Mouse (Mus musculus) cerebellum, postnatal 10 days (tissue): ENCODE measurements at regions not wholly inside any gene's neighbourhood (a gene's known extent, or its start where the extent isn't known, plus 50 kb on each side); places are given as distances from the start of the nearest gene placed in this dataset.

Experiments used
- DNase-seq, 2 experiments: peaks; one replicate each; pipeline ENCODE4 v3.0.0; 2021; ENCODE audit warnings: mixed read lengths in 2 of 2

GRCm38 (mm10) chr2:166399140-166399830, 243.8 kb upstream of the Sulf2 start:
- peak in 1 of 2 experiments; percentile 38 for DNase-seq

DNA sequence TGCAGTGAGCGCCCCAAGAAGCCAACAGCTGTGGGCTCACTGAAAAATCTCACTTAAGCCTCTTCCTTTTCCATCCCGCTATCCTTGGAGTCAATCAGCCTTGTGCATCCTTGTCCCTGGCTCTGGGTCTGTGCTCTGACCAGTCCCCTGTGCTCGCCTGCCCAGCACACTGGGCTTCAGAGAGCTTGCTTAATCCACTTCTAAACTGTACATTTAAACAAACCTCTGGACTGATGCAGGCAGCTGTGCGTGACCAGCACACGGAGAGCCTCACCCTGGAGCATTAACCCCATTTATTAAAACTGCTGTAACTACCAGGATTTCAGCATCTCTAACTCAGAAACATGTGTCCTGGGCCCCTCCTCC, 243.3 kb upstream of the Sulf2 start:
- no peak for DNase-seq

DNA sequence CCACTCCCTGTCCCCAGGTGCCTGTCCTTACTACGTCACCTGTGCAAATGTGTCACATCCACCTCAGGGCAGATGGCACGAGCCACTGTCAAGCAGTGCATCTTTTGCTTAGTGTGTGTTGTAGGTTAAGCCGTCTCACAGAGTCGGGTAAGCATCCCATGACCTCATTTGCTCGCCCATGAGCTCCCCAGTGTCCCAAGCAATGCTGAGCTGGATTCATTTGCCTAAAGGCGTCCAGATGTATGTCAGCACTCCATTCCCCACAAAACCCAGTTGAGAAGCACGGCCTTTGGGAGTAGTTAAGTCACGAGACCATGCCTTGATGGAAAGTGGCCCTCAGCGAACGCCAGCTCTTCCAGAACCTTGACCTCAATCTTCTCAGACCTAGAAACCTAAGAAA, 242.7 kb upstream of the Sulf2 start:
- DNase-seq = no peak

DNA sequence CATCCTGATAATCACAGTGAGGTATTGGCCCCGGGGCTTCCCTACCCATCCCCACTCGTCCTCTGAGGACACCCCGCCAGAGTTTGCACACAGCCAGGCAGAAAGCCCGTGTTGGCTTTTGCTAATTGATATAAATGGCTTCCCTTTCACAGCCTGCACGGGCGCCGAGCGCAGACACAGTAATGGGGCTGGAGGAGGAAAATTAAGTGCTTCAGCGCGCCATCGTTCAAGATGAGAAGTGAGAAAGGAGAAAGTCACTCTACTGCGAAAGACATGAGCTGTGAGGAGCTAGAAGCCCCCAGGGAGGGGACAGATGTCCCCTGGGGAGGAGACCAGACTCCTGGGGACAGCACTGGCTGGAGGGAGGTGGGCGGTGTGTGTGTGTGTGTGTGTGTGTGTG, 239.2 kb upstream of the Sulf2 start:
- no peak for DNase-seq

DNA sequence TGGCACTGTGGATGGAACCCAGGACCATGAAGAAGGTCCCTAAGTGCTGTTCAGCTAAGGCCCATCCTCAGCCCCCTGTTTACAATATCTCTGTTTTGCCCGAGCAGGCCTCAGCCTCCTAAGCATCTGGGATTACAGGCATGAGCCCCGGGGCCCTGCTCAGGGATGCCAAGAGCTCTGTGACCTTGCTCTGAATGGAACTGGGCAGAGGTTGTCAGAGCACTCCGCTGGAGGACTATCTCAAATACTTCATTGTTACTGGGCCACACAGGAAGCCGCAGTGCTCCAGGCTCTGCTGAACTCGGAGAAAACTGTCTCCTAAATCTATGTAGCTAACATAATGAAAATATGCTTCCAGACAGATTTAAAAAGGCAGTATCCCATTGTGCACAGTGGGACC, 235.7 kb upstream of the Sulf2 start:
- DNase-seq = no peak

DNA sequence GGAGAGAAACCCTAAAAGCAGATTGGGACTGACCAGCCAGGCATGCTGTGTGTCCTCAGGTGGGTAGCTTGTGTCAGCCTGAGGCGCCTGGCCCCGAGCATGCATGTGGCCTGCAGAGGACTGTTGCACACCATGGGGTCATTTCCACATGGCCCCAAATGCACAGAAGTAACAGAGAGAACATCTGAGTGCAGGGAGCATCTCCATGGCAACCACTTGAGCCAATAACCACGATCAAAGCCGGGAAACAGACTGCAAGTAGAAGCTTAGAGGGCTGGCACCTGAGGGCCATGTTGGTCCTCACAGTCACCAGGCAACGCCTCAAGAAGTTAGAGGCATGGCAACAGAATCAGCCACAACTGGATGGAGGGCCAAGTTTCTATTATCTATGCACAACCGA, 232.6 kb upstream of the Sulf2 start:
- no peak for DNase-seq

- DNase-seq = peak; percentile 45 to 66
Observed at GRCm38 (mm10) chr2:166386817-166387216, 231.4 kb upstream of the Sulf2 start.

- DNase-seq = no peak
Observed at GRCm38 (mm10) chr2:166384583-166384982, 229.1 kb upstream of the Sulf2 start.

GRCm38 (mm10) chr2:166383356-166383755, 227.9 kb upstream of the Sulf2 start:
- no peak for DNase-seq

DNA sequence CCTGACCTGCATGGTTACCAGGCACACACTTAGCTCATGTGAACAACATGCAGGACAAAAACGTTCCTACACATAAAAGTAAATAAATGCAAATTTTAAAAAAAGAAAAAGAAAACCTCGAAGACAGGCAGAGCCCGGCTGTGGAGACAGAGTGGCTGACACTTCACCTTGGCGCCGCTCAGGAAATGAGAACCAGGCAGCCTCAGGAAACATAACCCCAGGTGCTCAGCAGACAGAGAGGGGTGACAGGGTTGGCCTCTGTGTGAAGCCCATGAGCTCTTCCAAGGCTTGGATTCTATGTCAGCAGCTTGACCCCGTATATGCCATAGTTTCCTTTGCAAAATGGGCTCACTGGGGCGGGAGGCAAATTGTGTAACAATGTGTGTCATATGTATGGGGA, 226.7 kb upstream of the Sulf2 start:
- no peak for DNase-seq

DNA sequence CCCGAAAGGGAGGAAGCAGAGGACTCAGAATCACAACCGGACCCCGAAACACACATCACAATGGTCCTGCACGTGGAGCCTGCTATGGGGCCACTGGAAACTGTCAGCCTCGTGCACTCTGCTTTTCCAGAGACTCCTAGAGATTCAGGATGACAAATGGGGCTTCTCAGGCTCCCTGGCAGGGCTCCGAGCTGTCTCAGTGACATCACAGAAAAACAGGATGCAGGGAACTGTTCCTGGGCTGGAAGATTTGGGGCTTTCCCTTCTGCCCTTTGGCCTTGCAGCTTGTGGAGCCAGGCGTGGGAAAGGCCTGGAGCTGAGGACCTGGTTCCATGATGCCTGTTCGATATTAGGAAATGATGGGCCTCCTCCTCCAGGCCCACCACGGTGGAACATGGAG, 225.4 kb upstream of the Sulf2 start:
- no peak for DNase-seq

- peak in 1 of 2 experiments; percentile 37 for DNase-seq
Observed at GRCm38 (mm10) chr2:166378325-166378724, 222.9 kb upstream of the Sulf2 start.

- DNase-seq = peak; percentile 80 to 86
Observed at GRCm38 (mm10) chr2:166377329-166377728, 221.9 kb upstream of the Sulf2 start.

GRCm38 (mm10) chr2:166375639-166376038, 220.2 kb upstream of the Sulf2 start:
- no peak for DNase-seq

DNA sequence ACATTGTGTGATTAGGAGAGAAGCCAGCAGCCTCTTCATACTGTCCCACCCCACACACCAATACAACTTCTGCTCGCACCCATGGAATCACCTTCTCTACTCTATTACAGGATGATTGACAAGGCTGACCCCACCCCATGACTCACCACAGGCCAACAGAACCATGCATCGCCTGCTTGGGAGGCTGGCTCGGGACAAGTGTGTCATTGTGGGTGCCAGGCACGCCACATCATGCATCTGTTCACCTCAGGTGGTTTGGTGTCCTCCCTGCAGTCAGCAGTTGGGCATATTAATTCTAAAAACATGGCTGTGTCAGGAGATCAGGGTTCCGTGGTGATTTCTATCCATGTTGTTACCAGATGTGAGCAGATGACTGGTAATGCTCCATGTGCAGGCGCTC, 215.3 kb upstream of the Sulf2 start:
- no peak for DNase-seq

DNA sequence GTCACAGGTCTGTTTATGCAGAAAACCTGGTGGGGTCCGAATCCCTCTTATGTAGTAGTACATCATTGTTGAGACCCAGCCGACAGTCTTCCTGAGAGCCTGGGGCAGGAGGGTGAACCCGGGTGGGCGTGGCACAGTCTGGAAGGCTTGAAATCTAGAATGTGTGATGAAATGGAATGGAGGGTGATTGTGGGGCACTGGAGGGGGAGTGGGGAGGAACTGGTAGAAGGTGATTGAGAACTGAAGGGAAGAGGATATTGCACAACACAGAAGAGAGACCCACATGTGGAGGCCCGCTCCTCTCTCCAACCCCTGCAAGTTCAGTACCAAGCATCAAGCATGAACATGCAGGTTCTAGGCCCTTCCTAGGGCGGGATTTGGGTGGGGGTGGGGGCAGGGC, 206.2 kb upstream of the Sulf2 start:
- DNase-seq = no peak

DNA sequence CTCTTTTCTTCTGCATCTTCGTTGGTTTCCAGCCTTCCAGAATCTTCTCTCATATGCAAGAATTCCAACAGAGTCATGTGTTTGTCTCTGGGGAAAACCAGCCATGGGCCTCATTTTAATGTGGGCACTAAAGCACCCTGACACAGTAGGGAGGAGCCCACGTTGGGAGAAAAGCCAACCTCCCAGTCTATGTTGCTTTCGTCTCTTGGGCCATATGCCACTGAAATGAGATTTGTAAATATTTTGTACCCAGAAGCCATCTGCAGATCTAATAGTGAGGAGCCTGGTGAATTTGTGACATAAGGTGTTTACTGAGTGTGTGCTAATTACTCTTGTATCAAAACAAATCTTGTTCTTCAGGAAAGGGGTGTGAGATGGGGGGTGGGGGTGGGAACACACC, 205.3 kb upstream of the Sulf2 start:
- peak in 1 of 2 experiments; percentile 47 for DNase-seq

- DNase-seq = peak; percentile 53 to 64
Observed at GRCm38 (mm10) chr2:166359995-166360394, 204.5 kb upstream of the Sulf2 start.

- peak; percentile 45 to 50 for DNase-seq
Observed at GRCm38 (mm10) chr2:166357824-166358223, 202.4 kb upstream of the Sulf2 start.

GRCm38 (mm10) chr2:166355944-166356343, 200.5 kb upstream of the Sulf2 start:
- DNase-seq = peak; percentile 69 to 74

DNA sequence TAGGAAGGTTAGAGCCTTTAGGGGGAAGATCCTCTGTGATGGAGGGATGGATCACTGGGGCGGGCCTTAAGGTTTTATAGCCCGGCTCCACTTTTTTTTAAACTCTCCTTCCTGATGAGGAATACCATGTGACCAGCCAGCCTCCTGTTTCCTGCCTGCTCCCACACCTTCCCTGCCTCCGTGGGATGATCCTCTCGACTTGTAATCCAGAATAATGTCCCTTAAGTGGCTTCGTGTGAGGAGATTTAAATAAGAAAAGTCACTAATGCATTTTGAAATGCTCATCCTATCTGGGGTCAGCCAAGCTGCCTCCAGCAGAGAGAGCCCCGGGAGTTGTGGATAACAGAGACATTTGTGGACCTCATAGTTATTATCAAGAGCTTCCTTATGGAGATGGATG, 200.0 kb upstream of the Sulf2 start:
- DNase-seq = no peak

DNA sequence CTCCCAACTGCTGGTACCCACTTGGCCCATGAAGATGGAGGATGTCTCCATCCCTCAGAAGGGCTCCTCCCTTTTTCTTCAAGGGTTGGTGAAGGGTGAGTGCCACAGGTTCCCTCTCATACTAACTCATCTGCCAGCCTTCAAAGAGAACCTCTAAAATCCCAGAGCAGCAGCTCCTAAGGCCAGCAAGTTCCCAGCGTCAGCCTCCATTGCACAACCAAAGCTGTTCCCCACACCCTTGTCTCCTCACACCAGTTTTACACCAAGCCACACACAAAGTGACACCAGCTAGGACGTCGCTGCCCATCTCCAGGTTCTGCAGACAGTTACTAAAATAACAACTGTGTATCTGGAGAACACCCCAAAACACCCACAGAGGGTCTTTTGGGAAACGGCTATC, 198.9 kb upstream of the Sulf2 start:
- DNase-seq = no peak

- peak in 1 of 2 experiments; percentile 59 for DNase-seq
Observed at GRCm38 (mm10) chr2:166353447-166354111, 198.1 kb upstream of the Sulf2 start.

DNA sequence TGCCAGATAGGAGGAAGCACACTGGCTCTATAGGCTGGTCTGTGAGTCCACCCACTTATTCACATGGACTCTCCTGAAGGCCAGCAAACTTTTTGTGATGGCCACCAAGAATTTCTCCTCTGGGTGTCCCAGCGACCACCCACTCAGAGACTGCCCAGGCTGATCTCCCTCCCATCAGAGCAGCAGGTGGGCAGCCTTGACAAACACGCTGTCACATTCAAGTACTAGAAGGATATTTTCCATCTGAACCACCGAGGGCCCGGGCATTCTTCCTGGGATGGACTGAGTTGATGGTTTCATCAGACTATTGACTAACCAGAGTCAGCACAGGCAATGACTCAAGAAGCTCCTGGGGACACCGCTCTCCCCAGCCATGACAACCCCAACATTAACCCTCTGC, 196.5 kb upstream of the Sulf2 start:
- DNase-seq = no peak

- no peak for DNase-seq
Observed at GRCm38 (mm10) chr2:166351581-166351980, 196.1 kb upstream of the Sulf2 start.
